Mouse (Mus musculus) neural tube, postnatal 0 days (tissue): ENCODE measurements around the gene Mamdc2. TPM values are rescaled to one million over a fixed set of nuclear protein-coding genes. Genes with fewer than 3 reads are reported as not detected.

Experiments
- polyA plus RNA-seq: library from polyadenylated mRNA; unstranded; fragments of >200 nt; fragmentation: Nextera tagmentation; extraction: Ambion mirVana; gene quantifications from 2 replicates; pipeline ENCODE4 v1.2.1, GENCODE M21; 2015

The Mamdc2 gene
- polyA plus RNA-seq = 2.5 and 2.7 TPM in 2 replicates

GRCm38 (mm10) chr19:23447988-23448497, at the start of gene Mamdc2:
TSS of gene Mamdc2 (minus strand) at chr19:23448442.

GRCm38 (mm10) chr19:23273355-23274053, 174.7 kb downstream of the Mamdc2 start, which contains the start of gene Smc5:
TSS of gene Smc5 (minus strand) at chr19:23273897.

Other genes with a start within 250 kb of the Mamdc2 start
- gene Smc5, start 174.5 kb downstream of the Mamdc2 start, polyA plus RNA-seq = 22.1 and 22.9 TPM in 2 replicates
- 2.0 and 2.4 TPM in 2 replicates for gene 1700028P14Rik, start 204.4 kb upstream of the Mamdc2 start, polyA plus RNA-seq
- gene Ptar1, start 239.0 kb upstream of the Mamdc2 start, polyA plus RNA-seq = 5.1 and 5.4 TPM in 2 replicates